Mouse (Mus musculus) midbrain, embryonic 16.5 days (tissue): ENCODE data around the gene Gm20388. TPM values are rescaled to one million over a fixed set of nuclear protein-coding genes. Genes with fewer than 3 reads are reported as not detected.

Experiments
- ATAC-seq: fragments of 200-750 bp; cut with Nextera tagmentation; 2 replicates; pipeline ENCODE4 v1.8.0; 2017; ENCODE audit warnings: moderate TSS enrichment
- H3K27ac ChIP-seq: fragments of 300-500 bp; sonication (generic); 2 replicates; pipeline ENCODE4 v1.5.1; 2014; ENCODE audit warnings: mild to moderate bottlenecking, low read length, mixed read lengths
- H3K27me3 ChIP-seq: fragments of 300-500 bp; sonication (generic); 2 replicates; pipeline ENCODE4 v1.6.1; 2014; ENCODE audit warnings: low read depth, low read length, mixed read lengths; ENCODE audit not compliant: control insufficient read depth, insufficient read depth
- H3K36me3 ChIP-seq: fragments of 300-500 bp; sonication (generic); 2 replicates; pipeline ENCODE4 v1.6.1; 2014; ENCODE audit warnings: mild to moderate bottlenecking, low read length, moderate library complexity, mixed read lengths; ENCODE audit not compliant: control insufficient read depth, insufficient read depth
- H3K4me1 ChIP-seq: fragments of 300-500 bp; sonication (generic); 2 replicates; pipeline ENCODE4 v1.6.1; 2014; ENCODE audit warnings: mild to moderate bottlenecking, low read length, mixed read lengths; ENCODE audit not compliant: control insufficient read depth, insufficient read depth
- H3K4me2 ChIP-seq: fragments of 300-500 bp; sonication (generic); 2 replicates; pipeline ENCODE4 v1.6.1; 2014; ENCODE audit warnings: mild to moderate bottlenecking, low read length, mixed read lengths
- H3K4me3 ChIP-seq: fragments of 300-500 bp; sonication (generic); 2 replicates; pipeline ENCODE4 v1.5.1; 2014; ENCODE audit warnings: low read depth, mild to moderate bottlenecking, low read length, moderate library complexity, mixed read lengths
- H3K9ac ChIP-seq: fragments of 300-500 bp; sonication (generic); 2 replicates; pipeline ENCODE4 v1.6.1; 2014; ENCODE audit warnings: low read depth, low read length, mixed read lengths
- H3K9me3 ChIP-seq: fragments of 300-500 bp; sonication (generic); replicated peaks from 2 replicates; pipeline ENCODE4 v1.6.1; 2014; ENCODE audit warnings: mild to moderate bottlenecking, low read length, mixed read lengths; ENCODE audit not compliant: control insufficient read depth, poor library complexity, severe bottlenecking
- WGBS: fragments of 180-500 bp; shearing (Covaris S2); extraction: QIAGEN DNeasy Blood & Tissue Kit; methylation state at CpG from one replicate; pipeline ENCODE4 v1.1.7; 2014; 5-methylcytosine and 5-hydroxymethylcytosine counted together
- polyA plus RNA-seq: library from polyadenylated mRNA; unstranded; fragments of >200 nt; fragmentation: Nextera tagmentation; extraction: Ambion mirVana; gene quantifications from 2 replicates; pipeline ENCODE4 v1.2.1, GENCODE M21; 2015

Gene Gm20388
- polyA plus RNA-seq, 1 experiment from 2014 or later, result 7.5 TPM

GRCm38 (mm10) chr8:121123113-121123512 lies 1212.5 kb downstream of the Gm20388 start:
- 33% methylated on average over 2 of the region's 2 CpGs for WGBS
- ATAC-seq, result no peak
- Histone ChIP-seq H3K9ac (no peak overlapping the region), H3K4me1 (peaks cover 6% of the 10 kb centered on the region; the same call in 1 of the 2 replicates), H3K27ac (no peak overlapping the region), H3K36me3 (no peaks in the 10 kb centered on the region), H3K4me2 (no peak overlapping the region), H3K4me3 (no peak overlapping the region), H3K9me3 (no peaks in the 10 kb centered on the region; the same call in 1 of the 2 replicates), H3K27me3 (peaks cover 71% of the 10 kb centered on the region)

- H3K9me3 ChIP-seq, result no peaks in the 10 kb centered on the region; the same call in 1 of the 2 replicates
- H3K9ac ChIP-seq, result no peak overlapping the region
- peaks cover 78% of the 10 kb centered on the region for H3K27me3 ChIP-seq
- no peak overlapping the region for H3K4me3 ChIP-seq
- peaks cover 14% of the 10 kb centered on the region for H3K4me1 ChIP-seq
- no peak overlapping the region for H3K4me2 ChIP-seq
- H3K27ac ChIP-seq, result no peak overlapping the region
- no peak for ATAC-seq
- under 1% methylated on average over 17 of the region's 17 CpGs for whole genome bisulfite sequencing
- no peaks in the 10 kb centered on the region for H3K36me3 ChIP-seq
Measured at GRCm38 (mm10) chr8:121124547-121125239, 1214.1 kb downstream of the Gm20388 start.

GRCm38 (mm10) chr8:121125311-121125876 lies 1214.8 kb downstream of the Gm20388 start:
- Histone ChIP-seq H3K9ac (no peak overlapping the region), H3K9me3 (no peaks in the 10 kb centered on the region; the same call in 1 of the 2 replicates), H3K27ac (no peak overlapping the region), H3K27me3 (peaks cover 78% of the 10 kb centered on the region), H3K4me3 (no peak overlapping the region), H3K4me1 (peaks cover 14% of the 10 kb centered on the region), H3K4me2 (peak overlapping the region; percentile 31), H3K36me3 (no peaks in the 10 kb centered on the region)
- under 1% methylated on average over 36 of the region's 36 CpGs for WGBS
- 0 out of 2 replicates have a peak, but pooled peaks have one; percentile 25 for ATAC-seq

- WGBS, result 4% methylated on average over 6 of the region's 6 CpGs
- Histone ChIP-seq H3K9ac (no peak overlapping the region), H3K36me3 (no peaks in the 10 kb centered on the region), H3K4me2 (no peak overlapping the region), H3K27me3 (peaks cover 78% of the 10 kb centered on the region), H3K27ac (no peak overlapping the region), H3K4me3 (no peak overlapping the region), H3K9me3 (no peaks in the 10 kb centered on the region; the same call in 1 of the 2 replicates), H3K4me1 (peaks cover 14% of the 10 kb centered on the region)
- ATAC-seq, result no peak
Measured at GRCm38 (mm10) chr8:121126191-121126590, 1215.5 kb downstream of the Gm20388 start.

- Histone ChIP-seq H3K27me3 (peaks cover 75% of the 10 kb centered on the region), H3K9me3 (no peaks in the 10 kb centered on the region; the same call in 1 of the 2 replicates), H3K4me3 (no peak overlapping the region), H3K9ac (no peak overlapping the region), H3K4me2 (no peak overlapping the region), H3K36me3 (no peaks in the 10 kb centered on the region), H3K4me1 (peaks cover 14% of the 10 kb centered on the region), H3K27ac (no peak overlapping the region)
- ATAC-seq, result no peak
- 2% methylated on average over 6 of the region's 6 CpGs for WGBS
Measured at GRCm38 (mm10) chr8:121126694-121127093, 1216.1 kb downstream of the Gm20388 start.

GRCm38 (mm10) chr8:121127291-121127701 lies 1216.7 kb downstream of the Gm20388 start:
- peaks cover 14% of the 10 kb centered on the region for H3K4me1 ChIP-seq
- no peak overlapping the region for H3K27ac ChIP-seq
- H3K9ac ChIP-seq, result no peak overlapping the region
- no peak overlapping the region for H3K4me3 ChIP-seq
- whole genome bisulfite sequencing, result 2% methylated on average over 11 of the region's 11 CpGs
- no peaks in the 10 kb centered on the region; the same call in 1 of the 2 replicates for H3K9me3 ChIP-seq
- no peak overlapping the region for H3K4me2 ChIP-seq
- no peak for ATAC-seq
- peaks cover 75% of the 10 kb centered on the region for H3K27me3 ChIP-seq
- no peaks in the 10 kb centered on the region for H3K36me3 ChIP-seq

GRCm38 (mm10) chr8:121127756-121128375 lies 1217.2 kb downstream of the Gm20388 start, which contains the start of gene Foxl1:
Foxl1 (plus strand) TSS chr8:121127940.
- Histone ChIP-seq H3K4me2 (peak within 1 kb of the TSS; percentile 28; the same call in 1 of the 2 replicates), H3K36me3 (no peaks in the 10 kb centered on the region), H3K27ac (no peak within 1 kb of the TSS), H3K4me1 (peaks cover 14% of the 10 kb centered on the region), H3K9me3 (no peaks in the 10 kb centered on the region; the same call in 1 of the 2 replicates), H3K9ac (no peak within 1 kb of the TSS), H3K27me3 (peaks cover 72% of the 10 kb centered on the region), H3K4me3 (no peak within 1 kb of the TSS; the same call in 1 of the 2 replicates)
- no peak for ATAC-seq
- WGBS, result 1% methylated on average over 43 of the region's 43 CpGs

- H3K27me3 ChIP-seq, result peaks cover 70% of the 10 kb centered on the region
- no peaks in the 10 kb centered on the region; the same call in 1 of the 2 replicates for H3K9me3 ChIP-seq
- H3K36me3 ChIP-seq, result no peaks in the 10 kb centered on the region
- H3K4me2 ChIP-seq, result peak overlapping the region; percentile 28; the same call in 1 of the 2 replicates
- WGBS, result 1% methylated on average over 46 of the region's 55 CpGs
- no peak overlapping the region for H3K9ac ChIP-seq
- H3K27ac ChIP-seq, result no peak overlapping the region
- no peak for ATAC-seq
- H3K4me1 ChIP-seq, result peaks cover 14% of the 10 kb centered on the region
- no peak overlapping the region; the same call in 1 of the 2 replicates for H3K4me3 ChIP-seq
Measured at GRCm38 (mm10) chr8:121128531-121129264, 1218.1 kb downstream of the Gm20388 start.
